Mouse (Mus musculus) heart, embryonic 14.5 days (tissue): Measurements from ENCODE around the gene Alk. TPM values are rescaled to one million over a fixed set of nuclear protein-coding genes. Genes with fewer than 3 reads are reported as not detected.

ENCODE experiments used
- ATAC-seq: fragments of 200-750 bp; cut with Nextera tagmentation; 2 replicates; pipeline ENCODE4 v1.8.0; 2017; ENCODE audit warnings: low read depth, moderate TSS enrichment; ENCODE audit not compliant: insufficient number of reproducible peaks, insufficient read depth, low FRiP score
- H3K27ac ChIP-seq, 2 experiments: fragments of 200-500 bp in 1 of 2; fragments of 300-500 bp in 1 of 2; sonication (generic) in 1 of 2; replicated peaks in 1 of 2; 2 replicates each; pipeline ENCODE4 v1.5.1; 2012 to 2014; ENCODE audit warnings: low read depth in 2 of 2, low read length in 2 of 2, control low read depth in 1 of 2, mild to moderate bottlenecking in 1 of 2, mixed read lengths in 1 of 2; ENCODE audit not compliant: control insufficient read depth in 1 of 2, insufficient read depth in 1 of 2
- H3K27me3 ChIP-seq: fragments of 300-500 bp; sonication (generic); 2 replicates; pipeline ENCODE4 v1.6.1; 2014; ENCODE audit warnings: mild to moderate bottlenecking, low read length, control low read depth; ENCODE audit not compliant: control insufficient read depth, insufficient read depth
- H3K36me3 ChIP-seq: fragments of 300-500 bp; sonication (generic); 2 replicates; pipeline ENCODE4 v1.6.1; 2014; ENCODE audit warnings: mild to moderate bottlenecking, control low read depth, low read length, mixed read lengths; ENCODE audit not compliant: control insufficient read depth, insufficient read depth
- H3K4me1 ChIP-seq, 2 experiments: fragments of 200-500 bp in 1 of 2; fragments of 300-500 bp in 1 of 2; sonication (generic) in 1 of 2; 2 replicates each; pipeline ENCODE4 v1.6.1; 2012 to 2014; ENCODE audit warnings: low read length in 2 of 2, control low read depth in 1 of 2, mixed read lengths in 1 of 2; ENCODE audit not compliant: control insufficient read depth in 2 of 2, insufficient read depth in 2 of 2
- H3K4me2 ChIP-seq: fragments of 300-500 bp; sonication (generic); 2 replicates; pipeline ENCODE4 v1.6.1; 2014; ENCODE audit warnings: mild to moderate bottlenecking, low read length
- H3K4me3 ChIP-seq, 2 experiments: fragments of 200-500 bp in 1 of 2; fragments of 300-500 bp in 1 of 2; sonication (generic) in 1 of 2; 2 replicates each; pipeline ENCODE4 v1.5.1; 2012 to 2014; ENCODE audit warnings: low read length in 2 of 2, mild to moderate bottlenecking in 2 of 2, control low read depth in 1 of 2, low read depth in 1 of 2, moderate library complexity in 1 of 2; ENCODE audit not compliant: control insufficient read depth in 1 of 2, insufficient read depth in 1 of 2
- H3K9ac ChIP-seq: fragments of 300-500 bp; sonication (generic); 2 replicates; pipeline ENCODE4 v1.6.1; 2014; ENCODE audit warnings: mild to moderate bottlenecking, low read length
- H3K9me3 ChIP-seq: fragments of 300-500 bp; sonication (generic); 2 replicates; pipeline ENCODE4 v1.6.1; 2016; ENCODE audit warnings: low read length, control low read depth; ENCODE audit not compliant: control insufficient read depth
- WGBS: fragments of 180-500 bp; shearing (Covaris S2); extraction: QIAGEN DNeasy Blood & Tissue Kit; methylation state at CpG from one replicate; pipeline ENCODE4 v1.1.7; 2014; 5-methylcytosine and 5-hydroxymethylcytosine counted together
- polyA plus RNA-seq: library from polyadenylated mRNA; unstranded; fragments of >200 nt; fragmentation: Nextera tagmentation; extraction: Ambion mirVana; gene quantifications from 2 replicates; pipeline ENCODE4 v1.2.1, GENCODE M21; 2014

Alk gene
- polyA plus RNA-seq, 1 experiment from 2014 or later = 0.14 TPM

DNA sequence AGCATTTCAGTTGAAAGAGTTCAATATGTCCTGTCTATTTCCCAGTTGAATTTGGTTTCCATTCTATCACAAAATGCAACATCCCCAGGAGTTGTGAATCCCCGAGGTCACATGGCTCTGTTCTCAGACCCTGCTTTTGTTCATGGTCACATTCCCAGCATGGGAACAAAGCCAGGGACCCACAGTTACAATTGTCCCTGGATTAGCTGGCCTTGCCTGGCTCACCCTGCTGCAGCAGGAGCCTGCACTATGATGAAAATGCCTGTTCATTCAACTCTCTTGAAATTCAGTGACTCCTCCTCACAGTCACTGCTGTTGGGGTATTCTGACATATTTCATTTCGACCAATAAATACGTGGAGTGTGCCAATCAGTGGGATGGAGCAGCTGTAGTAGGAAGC is 318.5 kb downstream of the Alk start:
- Histone ChIP-seq H3K4me2 (no peak overlapping the region), H3K4me1 (no peaks in the 10 kb centered on the region), H3K9me3 (no peaks in the 10 kb centered on the region), H3K36me3 (no peaks in the 10 kb centered on the region), H3K9ac (no peak overlapping the region), H3K4me3 (no peak overlapping the region), H3K27me3 (no peaks in the 10 kb centered on the region), H3K27ac (no peak overlapping the region)
- 62% methylated on average over 3 of the region's 3 CpGs for WGBS
- no peak for ATAC-seq

DNA sequence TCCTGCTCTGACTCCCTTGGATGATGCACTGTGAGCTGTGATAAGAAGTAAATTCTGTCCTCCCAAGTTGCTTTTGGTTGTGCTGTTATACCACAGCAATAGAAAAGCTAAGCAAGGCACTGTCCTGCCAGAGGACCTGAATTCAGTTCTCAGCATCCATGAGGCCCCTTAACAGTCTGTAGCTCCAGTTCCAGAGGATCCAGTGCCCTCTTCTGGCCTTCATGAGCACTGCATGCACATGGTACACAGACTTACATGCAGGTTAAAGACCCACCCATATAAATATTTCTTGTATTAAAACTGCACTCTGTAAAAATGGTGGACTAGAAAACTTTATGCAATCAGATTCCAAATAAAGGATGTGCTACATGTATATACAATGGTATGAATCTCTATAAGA is 326.1 kb downstream of the Alk start:
- H3K36me3 ChIP-seq = no peaks in the 10 kb centered on the region
- H3K4me2 ChIP-seq = no peak overlapping the region
- no peaks in the 10 kb centered on the region for H3K27me3 ChIP-seq
- no peak overlapping the region for H3K4me3 ChIP-seq
- H3K27ac ChIP-seq = no peak overlapping the region
- no peak overlapping the region for H3K9ac ChIP-seq
- no peak for ATAC-seq
- H3K9me3 ChIP-seq = peaks cover 4% of the 10 kb centered on the region; the same call in 1 of the 2 replicates
- H3K4me1 ChIP-seq = peaks cover 3 to 4% of the 10 kb centered on the region in 2 experiments

DNA sequence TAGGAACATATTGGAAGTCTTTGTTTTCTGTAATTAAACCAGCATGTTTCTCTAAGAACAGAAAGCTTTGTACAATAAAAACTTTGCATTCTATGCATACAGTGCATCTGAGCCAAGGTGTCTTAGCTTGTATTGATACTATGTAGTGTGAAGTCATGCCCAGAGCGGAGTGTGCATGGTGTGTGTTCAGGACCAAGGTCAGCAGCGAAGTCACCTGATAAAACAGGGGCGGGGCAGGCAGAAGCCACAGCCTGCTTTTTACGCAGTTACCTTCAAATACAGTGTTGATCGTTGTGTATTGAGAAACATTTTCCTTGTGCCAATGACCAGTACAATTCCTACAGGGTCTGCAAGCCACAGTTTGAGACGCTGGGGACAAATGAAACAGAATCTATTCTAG is 327.6 kb downstream of the Alk start:
- ATAC-seq = no peak
- Histone ChIP-seq H3K4me2 (no peak overlapping the region), H3K27ac (no peak overlapping the region), H3K9ac (no peak overlapping the region), H3K27me3 (no peaks in the 10 kb centered on the region), H3K9me3 (peaks cover 4% of the 10 kb centered on the region; the same call in 1 of the 2 replicates), H3K4me1 (peaks cover 3 to 9% of the 10 kb centered on the region in 2 experiments), H3K36me3 (no peaks in the 10 kb centered on the region), H3K4me3 (no peak overlapping the region)
- 72% methylated on average over 6 of the region's 6 CpGs for WGBS

DNA sequence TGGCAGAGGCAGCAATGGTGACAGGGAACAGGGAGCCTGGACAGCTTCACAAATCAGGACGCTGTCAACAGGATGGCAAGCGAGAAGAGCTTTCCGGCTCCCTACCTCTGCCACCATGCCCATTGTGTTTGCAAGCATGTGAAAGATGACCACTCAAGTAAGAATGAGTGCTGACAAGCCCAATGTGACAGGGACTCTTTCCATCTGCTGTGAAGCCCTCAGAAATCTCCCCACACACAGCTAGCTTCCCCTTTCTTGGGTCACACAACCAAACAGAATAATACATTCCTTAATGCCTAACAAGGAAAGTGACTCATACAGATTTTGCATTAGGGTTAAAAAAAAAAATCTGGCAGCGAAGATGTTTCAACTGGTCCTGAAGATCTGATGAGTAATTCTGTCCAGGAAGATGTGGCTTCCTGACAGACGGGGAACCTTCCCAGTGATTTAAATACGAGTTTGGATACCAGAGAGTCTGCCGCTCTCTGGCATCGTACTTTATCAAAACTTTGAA is 329.0 kb downstream of the Alk start:
- no peaks in the 10 kb centered on the region for H3K27me3 ChIP-seq
- no peak overlapping the region for H3K9ac ChIP-seq
- H3K4me1 ChIP-seq = peaks cover 3 to 9% of the 10 kb centered on the region in 2 experiments
- H3K36me3 ChIP-seq = no peaks in the 10 kb centered on the region
- peak overlapping the region; percentile 64 to 67 for H3K27ac ChIP-seq
- peaks cover 4% of the 10 kb centered on the region; the same call in 1 of the 2 replicates for H3K9me3 ChIP-seq
- peak; percentile 88 for ATAC-seq
- peak overlapping the region; percentile 52 for H3K4me2 ChIP-seq
- no peak overlapping the region for H3K4me3 ChIP-seq
- WGBS = 4% methylated on average over 8 of the region's 8 CpGs

DNA sequence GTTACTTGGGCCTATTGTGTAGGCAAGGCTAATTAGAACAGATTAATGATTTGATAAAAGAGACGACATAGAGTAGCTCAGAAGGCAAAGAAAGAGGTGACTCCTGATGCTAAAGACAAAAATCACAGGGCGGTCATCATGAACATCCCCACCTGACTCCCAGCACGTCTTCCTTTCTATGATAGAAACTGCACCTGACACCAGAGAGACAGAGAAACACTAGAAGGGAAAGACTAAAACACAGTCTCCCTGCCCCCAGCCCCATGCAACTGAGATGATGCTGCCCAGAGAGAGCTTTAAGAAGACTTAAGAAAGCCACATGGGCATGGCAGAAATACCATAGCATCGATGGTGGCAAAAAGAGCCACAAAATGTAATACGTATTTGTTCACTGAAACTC is 330.2 kb downstream of the Alk start:
- no peak for ATAC-seq
- H3K36me3 ChIP-seq = no peaks in the 10 kb centered on the region
- no peak overlapping the region for H3K9ac ChIP-seq
- 86% methylated on average over 5 of the region's 5 CpGs for WGBS
- no peaks in the 10 kb centered on the region for H3K27me3 ChIP-seq
- no peak overlapping the region for H3K4me3 ChIP-seq
- H3K4me2 ChIP-seq = no peak overlapping the region
- H3K9me3 ChIP-seq = peaks cover 4% of the 10 kb centered on the region; the same call in 1 of the 2 replicates
- H3K27ac ChIP-seq = no peak overlapping the region
- peaks cover 3 to 9% of the 10 kb centered on the region in 2 experiments for H3K4me1 ChIP-seq

DNA sequence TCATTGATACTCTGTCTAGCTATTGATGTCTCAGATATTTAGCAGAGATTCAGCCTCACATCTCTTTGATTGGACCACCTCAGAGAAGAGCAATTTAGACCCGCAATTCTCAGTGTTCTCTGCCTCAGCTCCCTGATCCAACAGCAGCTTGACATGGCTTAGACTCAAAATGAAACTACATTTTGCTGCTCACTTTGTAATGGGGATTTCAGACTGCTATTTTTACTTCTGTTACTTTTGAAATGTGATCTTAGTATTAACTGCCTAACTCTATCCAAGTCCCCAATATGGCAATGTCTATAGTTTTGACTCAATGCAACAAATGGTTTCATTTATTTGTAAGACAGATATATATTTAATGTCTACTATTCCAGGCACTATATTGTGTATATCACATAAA is 332.8 kb downstream of the Alk start:
- Histone ChIP-seq H3K27me3 (no peaks in the 10 kb centered on the region), H3K4me3 (no peak overlapping the region), H3K4me1 (peaks cover 3 to 9% of the 10 kb centered on the region in 2 experiments), H3K9ac (no peak overlapping the region), H3K27ac (no peak overlapping the region), H3K9me3 (no peaks in the 10 kb centered on the region), H3K4me2 (no peak overlapping the region), H3K36me3 (no peaks in the 10 kb centered on the region)
- ATAC-seq = no peak
- 85% methylated on average over 1 of the region's 1 CpGs for WGBS

DNA sequence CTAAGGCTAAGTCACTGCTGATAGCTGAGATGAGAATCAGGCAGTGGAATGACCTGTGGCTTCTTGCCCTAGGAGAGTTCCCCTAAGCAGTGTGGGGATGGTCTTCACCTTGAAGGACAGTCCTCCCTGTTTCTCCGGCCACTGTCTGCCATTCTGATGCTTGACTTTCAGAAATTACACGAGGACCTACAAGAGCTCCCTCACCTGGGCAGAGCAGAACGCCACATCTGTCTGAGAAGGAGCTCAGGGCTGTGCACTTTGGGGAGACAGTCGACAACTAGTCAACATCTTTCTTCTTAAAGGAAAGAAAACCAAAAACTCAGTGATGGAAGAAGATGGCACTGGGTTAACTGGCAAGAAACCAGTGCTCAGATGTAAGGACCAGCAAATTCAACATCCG is 335.9 kb downstream of the Alk start:
- 86% methylated on average over 5 of the region's 5 CpGs for WGBS
- ATAC-seq = no peak
- Histone ChIP-seq H3K4me2 (no peak overlapping the region), H3K27ac (no peak overlapping the region), H3K36me3 (no peaks in the 10 kb centered on the region), H3K9ac (no peak overlapping the region), H3K4me3 (no peak overlapping the region), H3K9me3 (no peaks in the 10 kb centered on the region), H3K27me3 (no peaks in the 10 kb centered on the region), H3K4me1 (peaks cover 9 to 14% of the 10 kb centered on the region in 2 experiments)
